Mouse (Mus musculus): ENCODE results near the gene Iqschfp. TPM values are rescaled to one million over a fixed set of nuclear protein-coding genes. Genes with fewer than 3 reads are reported as not detected.

The Iqschfp gene
- polyA plus RNA-seq, 1 experiment from 2014 or later: 0.10 TPM

GRCm38 (mm10) chr3:68575636-68576340 lies 683.8 kb downstream of the Iqschfp start:
- H3K27me3 ChIP-seq (replicated peaks): no peaks in the 10 kb centered on the region
- no peak overlapping the region for H3K9ac ChIP-seq
- H3K4me1 ChIP-seq: peaks cover 20% of the 10 kb centered on the region
- H3K4me3 ChIP-seq (replicated peaks): no peak overlapping the region
- H3K9me3 ChIP-seq: no peaks in the 10 kb centered on the region
- WGBS: 66% methylated on average over 10 of the region's 10 CpGs
- no peaks in the 10 kb centered on the region for H3K36me3 ChIP-seq
- H3K27ac ChIP-seq: no peak overlapping the region; the same call in 1 of the 2 replicates
- no peak for ATAC-seq (ENCODE audit: insufficient read depth, low FRiP score, low read depth)
- peak overlapping the region; percentile 0; the same call in 1 of the 2 replicates for H3K4me2 ChIP-seq

GRCm38 (mm10) chr3:68576431-68576830 lies 684.4 kb downstream of the Iqschfp start:
- H3K9me3 ChIP-seq: no peaks in the 10 kb centered on the region
- peak overlapping the region; percentile 35; the same call in 1 of the 2 replicates for H3K27ac ChIP-seq
- ATAC-seq (ENCODE audit: insufficient read depth, low FRiP score, low read depth): no peak
- no peak overlapping the region for H3K4me3 ChIP-seq (replicated peaks)
- H3K4me1 ChIP-seq: peaks cover 20% of the 10 kb centered on the region
- peak overlapping the region; percentile 8; the same call in 1 of the 2 replicates for H3K4me2 ChIP-seq
- WGBS: 21% methylated on average over 7 of the region's 7 CpGs
- H3K36me3 ChIP-seq: no peaks in the 10 kb centered on the region
- H3K27me3 ChIP-seq (replicated peaks): no peaks in the 10 kb centered on the region
- no peak overlapping the region for H3K9ac ChIP-seq

GRCm38 (mm10) chr3:68576948-68577347 lies 684.9 kb downstream of the Iqschfp start:
- ATAC-seq (ENCODE audit: insufficient read depth, low FRiP score, low read depth): no peak
- 55% methylated on average over 5 of the region's 5 CpGs for WGBS
- H3K4me2 ChIP-seq: 0 out of 2 replicates have a peak overlapping the region, but pooled peaks have one; percentile 8

GRCm38 (mm10) chr3:68581591-68581990 lies 689.6 kb downstream of the Iqschfp start:
- H3K9ac ChIP-seq: no peak overlapping the region
- no peaks in the 10 kb centered on the region for H3K27me3 ChIP-seq (replicated peaks)
- peaks cover 21% of the 10 kb centered on the region for H3K4me1 ChIP-seq
- no peak for ATAC-seq (ENCODE audit: insufficient read depth, low FRiP score, low read depth)
- no peaks in the 10 kb centered on the region for H3K9me3 ChIP-seq
- no peak overlapping the region for H3K27ac ChIP-seq
- WGBS: 75% methylated on average over 13 of the region's 13 CpGs
- H3K4me3 ChIP-seq (replicated peaks): no peak overlapping the region
- H3K4me2 ChIP-seq: no peak overlapping the region
- H3K36me3 ChIP-seq: no peaks in the 10 kb centered on the region

More at GRCm38 (mm10) chr3:68576948-68577347, 684.9 kb downstream of the Iqschfp start:
- Histone ChIP-seq H3K4me3 (replicated peaks) (no peak overlapping the region), H3K9me3 (no peaks in the 10 kb centered on the region), H3K9ac (no peak overlapping the region), H3K27ac (peak overlapping the region; percentile 35; the same call in 1 of the 2 replicates), H3K27me3 (replicated peaks) (no peaks in the 10 kb centered on the region), H3K36me3 (no peaks in the 10 kb centered on the region), H3K4me1 (peaks cover 19% of the 10 kb centered on the region)

GRCm38 (mm10) chr3:68582103-68582740 lies 690.2 kb downstream of the Iqschfp start:
- Histone ChIP-seq H3K4me1 (peaks cover 20% of the 10 kb centered on the region), H3K27me3 (replicated peaks) (no peaks in the 10 kb centered on the region), H3K9ac (no peak overlapping the region), H3K27ac (peak overlapping the region; percentile 57; the same call in 1 of the 2 replicates), H3K4me2 (no peak overlapping the region), H3K36me3 (no peaks in the 10 kb centered on the region), H3K9me3 (no peaks in the 10 kb centered on the region), H3K4me3 (replicated peaks) (no peak overlapping the region)
- no peak for ATAC-seq (ENCODE audit: insufficient read depth, low FRiP score, low read depth)
- 69% methylated on average over 12 of the region's 12 CpGs for WGBS

GRCm38 (mm10) chr3:68583031-68583693 lies 691.1 kb downstream of the Iqschfp start:
- Histone ChIP-seq H3K27me3 (replicated peaks) (no peaks in the 10 kb centered on the region), H3K4me1 (peaks cover 20% of the 10 kb centered on the region), H3K9me3 (no peaks in the 10 kb centered on the region), H3K9ac (no peak overlapping the region), H3K4me3 (replicated peaks) (0 out of 2 replicates have a peak overlapping the region, but pooled peaks have one; percentile 5), H3K36me3 (no peaks in the 10 kb centered on the region), H3K4me2 (peak overlapping the region; percentile 42), H3K27ac (peak overlapping the region; percentile 57; the same call in 1 of the 2 replicates)
- WGBS: 12% methylated on average over 14 of the region's 14 CpGs
- no peak for ATAC-seq (ENCODE audit: insufficient read depth, low FRiP score, low read depth)

GRCm38 (mm10) chr3:68583771-68584511 lies 691.9 kb downstream of the Iqschfp start:
- H3K27ac ChIP-seq: peak overlapping the region; percentile 57; the same call in 1 of the 2 replicates
- H3K4me2 ChIP-seq: peak overlapping the region; percentile 42
- whole genome bisulfite sequencing: 50% methylated on average over 14 of the region's 14 CpGs
- H3K27me3 ChIP-seq (replicated peaks): no peaks in the 10 kb centered on the region
- no peak overlapping the region for H3K9ac ChIP-seq
- peaks cover 20% of the 10 kb centered on the region for H3K4me1 ChIP-seq
- no peak overlapping the region for H3K4me3 ChIP-seq (replicated peaks)
- no peaks in the 10 kb centered on the region for H3K36me3 ChIP-seq
- H3K9me3 ChIP-seq: no peaks in the 10 kb centered on the region
- no peak for ATAC-seq (ENCODE audit: insufficient read depth, low FRiP score, low read depth)

- Histone ChIP-seq H3K36me3 (no peaks in the 10 kb centered on the region), H3K9me3 (no peaks in the 10 kb centered on the region), H3K9ac (no peak overlapping the region), H3K27me3 (replicated peaks) (no peaks in the 10 kb centered on the region), H3K4me3 (replicated peaks) (no peak overlapping the region), H3K4me2 (no peak overlapping the region), H3K27ac (no peak overlapping the region), H3K4me1 (peaks cover 22% of the 10 kb centered on the region)
- ATAC-seq (ENCODE audit: insufficient read depth, low FRiP score, low read depth): no peak
- WGBS: 78% methylated on average over 4 of the region's 4 CpGs
These were observed 693.2 kb downstream of the Iqschfp start for GRCm38 (mm10) chr3:68585213-68585612.

GRCm38 (mm10) chr3:68586646-68587064 lies 694.6 kb downstream of the Iqschfp start:
- Histone ChIP-seq H3K9me3 (no peaks in the 10 kb centered on the region), H3K27ac (no peak overlapping the region), H3K36me3 (no peaks in the 10 kb centered on the region), H3K4me3 (replicated peaks) (no peak overlapping the region), H3K9ac (no peak overlapping the region), H3K27me3 (replicated peaks) (no peaks in the 10 kb centered on the region), H3K4me1 (peaks cover 31% of the 10 kb centered on the region), H3K4me2 (no peak overlapping the region)
- WGBS: 31% methylated on average over 9 of the region's 9 CpGs
- ATAC-seq (ENCODE audit: insufficient read depth, low FRiP score, low read depth): no peak; the same call in 1 of the 2 replicates

- Histone ChIP-seq H3K9ac (no peak overlapping the region), H3K27me3 (replicated peaks) (no peaks in the 10 kb centered on the region), H3K4me1 (peaks cover 35% of the 10 kb centered on the region), H3K36me3 (no peaks in the 10 kb centered on the region), H3K9me3 (no peaks in the 10 kb centered on the region), H3K4me2 (no peak overlapping the region), H3K4me3 (replicated peaks) (no peak overlapping the region), H3K27ac (no peak overlapping the region)
- ATAC-seq (ENCODE audit: insufficient read depth, low FRiP score, low read depth): no peak
- WGBS: 72% methylated on average over 10 of the region's 10 CpGs
These were observed 695.7 kb downstream of the Iqschfp start for GRCm38 (mm10) chr3:68587567-68588245.
